Mouse (Mus musculus): ENCODE results near the gene Lrmda. TPM values are rescaled to one million over a fixed set of nuclear protein-coding genes. Genes with fewer than 3 reads are reported as not detected.
"Not testable (repeated sequence)": the region's sequence is repeated elsewhere in the genome, so short reads cannot be mapped to it uniquely, and the experiment has no call there.

The Lrmda gene
- total RNA-seq, 2 experiments from 2014 or later: 20.9 to 27.0 TPM

DNA sequence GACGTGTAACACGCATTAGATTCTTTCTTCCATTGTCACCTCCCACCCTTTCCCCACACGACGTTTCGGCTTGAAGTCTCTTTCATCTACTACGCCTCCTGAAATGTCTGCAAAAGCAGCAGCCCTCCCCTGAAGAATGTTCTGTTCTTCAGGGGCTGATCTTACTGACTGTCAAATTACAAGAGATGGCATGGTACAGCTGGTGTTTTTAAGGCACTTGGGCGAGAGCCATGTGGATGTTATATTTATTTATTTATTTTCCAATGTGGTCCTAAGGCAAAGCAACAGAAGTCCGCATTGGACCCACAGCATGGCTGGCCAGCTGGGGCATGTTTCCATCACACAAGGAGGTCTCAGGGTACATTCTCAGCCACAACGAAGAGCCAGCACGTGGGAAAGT, 731.8 kb downstream of the Lrmda start:
- no peak for ATAC-seq (replicated peaks; ENCODE audit: poor library complexity)

DNA sequence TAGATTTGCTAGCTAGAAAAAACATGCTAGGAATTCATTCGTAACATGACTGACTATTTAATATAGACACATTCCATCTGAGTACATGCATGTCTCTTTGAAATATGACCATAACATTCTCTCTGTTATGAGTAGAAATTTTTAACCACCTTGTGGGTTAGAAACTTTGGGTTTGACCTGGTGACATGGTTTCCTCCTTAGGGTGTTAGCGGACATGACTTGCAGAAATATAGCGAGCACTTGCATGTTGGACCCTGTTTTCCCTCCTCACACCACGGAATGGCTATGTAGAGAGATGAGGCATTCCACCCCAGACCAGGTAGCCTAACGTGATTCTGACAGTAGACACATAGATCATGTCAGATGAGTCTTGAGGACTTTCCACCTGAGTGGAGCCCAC, 735.1 kb downstream of the Lrmda start:
- ATAC-seq (replicated peaks; ENCODE audit: poor library complexity): peak; percentile 29; the same call in 1 of the 2 replicates

- no peak for ATAC-seq (replicated peaks; ENCODE audit: poor library complexity)
These were observed 738.0 kb downstream of the Lrmda start for GRCm38 (mm10) chr14:22757493-22757892.

- no peak for ATAC-seq (replicated peaks; ENCODE audit: poor library complexity)
These were observed 739.7 kb downstream of the Lrmda start for GRCm38 (mm10) chr14:22759216-22759615.

DNA sequence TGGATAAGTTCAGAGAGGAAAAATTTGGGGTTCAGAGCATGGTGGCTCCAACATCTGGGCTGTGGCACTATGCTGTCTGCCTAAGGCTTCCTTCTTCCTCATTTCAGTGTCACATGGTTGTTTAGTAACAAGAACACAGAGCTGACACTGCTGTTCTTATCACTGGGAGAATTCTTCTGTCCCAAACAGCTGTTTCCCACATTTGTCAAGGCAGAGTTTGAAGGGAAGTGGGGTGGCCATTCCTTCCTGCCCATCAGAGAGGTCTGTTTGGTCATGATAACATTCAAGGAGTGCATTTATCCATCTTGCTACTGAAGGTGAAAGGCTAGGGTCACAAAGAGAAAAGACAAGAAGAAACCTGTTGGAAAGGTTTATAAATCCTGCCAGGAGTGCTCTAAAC, 740.2 kb downstream of the Lrmda start:
- peak; percentile 78 for ATAC-seq (replicated peaks; ENCODE audit: poor library complexity)

GRCm38 (mm10) chr14:22760241-22761039, 740.9 kb downstream of the Lrmda start:
- ATAC-seq (replicated peaks; ENCODE audit: poor library complexity): no peak

- 0 out of 2 replicates have a peak, but pooled peaks have one; percentile 34 for ATAC-seq (replicated peaks; ENCODE audit: poor library complexity)
These were observed 762.2 kb downstream of the Lrmda start for GRCm38 (mm10) chr14:22781709-22782108.

- no peak for ATAC-seq (replicated peaks; ENCODE audit: poor library complexity)
These were observed 762.9 kb downstream of the Lrmda start for GRCm38 (mm10) chr14:22782365-22782764.

DNA sequence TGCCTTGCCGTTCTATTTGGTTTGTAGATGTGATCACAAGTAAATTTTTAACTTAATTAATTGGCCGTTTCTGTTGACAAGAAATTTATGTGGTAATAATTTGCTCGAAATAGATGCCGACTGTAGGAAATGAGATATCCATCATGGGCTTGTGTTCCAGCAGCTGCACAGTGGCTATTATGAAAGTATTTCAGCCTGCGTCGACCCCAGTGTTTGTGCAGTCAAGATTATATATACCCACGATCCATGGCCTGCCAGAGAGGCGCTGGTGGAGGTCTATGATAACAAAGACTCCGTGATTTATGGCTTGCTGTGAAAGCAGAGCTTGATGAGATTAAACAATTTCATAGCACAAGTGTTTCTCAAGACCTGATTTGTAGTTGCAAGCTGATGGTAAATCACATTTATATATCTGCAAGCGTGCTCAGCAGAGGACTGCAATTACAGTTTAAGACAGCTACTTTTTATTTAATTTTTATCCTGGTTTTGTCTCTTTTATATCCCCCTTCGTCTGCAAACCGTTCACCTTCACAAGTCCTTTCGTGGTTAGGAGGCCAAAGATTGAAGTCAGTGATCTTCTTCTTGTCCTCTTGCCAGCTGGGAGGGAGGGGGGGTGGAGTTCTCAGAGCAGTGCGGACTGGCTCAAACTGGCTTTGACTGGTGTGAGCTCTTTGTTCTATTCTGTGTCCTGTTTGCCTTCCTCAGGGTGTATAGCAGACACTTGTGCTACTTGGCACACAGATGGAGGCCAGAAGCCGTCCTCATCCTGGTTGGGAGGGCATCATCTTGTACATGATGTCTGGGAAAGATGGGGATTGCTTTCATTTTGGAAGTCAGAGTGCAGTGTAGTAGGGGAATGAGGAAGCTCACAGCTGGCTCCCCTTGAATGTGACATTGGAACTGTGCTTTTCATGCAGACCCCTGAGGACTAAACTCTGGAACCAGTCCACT, 764.0 kb downstream of the Lrmda start:
- ATAC-seq (replicated peaks; ENCODE audit: poor library complexity): peak; percentile 65

DNA sequence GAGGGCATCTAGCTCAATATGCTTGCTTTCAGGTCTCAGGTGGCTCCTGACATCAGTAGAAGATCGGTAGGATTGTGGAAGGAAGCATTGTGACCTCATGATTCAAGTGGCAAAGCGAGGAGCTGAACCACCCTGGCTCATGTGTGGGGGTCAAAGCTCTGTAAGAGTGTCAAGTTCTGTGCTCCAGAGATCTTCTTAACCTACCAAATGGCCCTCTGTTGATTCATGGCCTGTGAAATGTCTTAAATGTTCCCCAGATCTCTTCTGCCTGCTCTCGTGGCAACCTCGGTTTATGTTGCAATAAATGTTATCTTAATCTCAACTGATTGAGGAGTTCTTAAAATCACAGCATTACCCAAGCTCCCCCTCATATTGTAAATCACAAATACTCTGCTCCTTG, 780.5 kb downstream of the Lrmda start:
- ATAC-seq (replicated peaks; ENCODE audit: poor library complexity): no peak

GRCm38 (mm10) chr14:22800871-22801636, 781.5 kb downstream of the Lrmda start:
- peak; percentile 96 for ATAC-seq (replicated peaks; ENCODE audit: poor library complexity)

GRCm38 (mm10) chr14:22801714-22802113, 782.2 kb downstream of the Lrmda start:
- ATAC-seq (replicated peaks; ENCODE audit: poor library complexity): not testable (repeated sequence)

DNA sequence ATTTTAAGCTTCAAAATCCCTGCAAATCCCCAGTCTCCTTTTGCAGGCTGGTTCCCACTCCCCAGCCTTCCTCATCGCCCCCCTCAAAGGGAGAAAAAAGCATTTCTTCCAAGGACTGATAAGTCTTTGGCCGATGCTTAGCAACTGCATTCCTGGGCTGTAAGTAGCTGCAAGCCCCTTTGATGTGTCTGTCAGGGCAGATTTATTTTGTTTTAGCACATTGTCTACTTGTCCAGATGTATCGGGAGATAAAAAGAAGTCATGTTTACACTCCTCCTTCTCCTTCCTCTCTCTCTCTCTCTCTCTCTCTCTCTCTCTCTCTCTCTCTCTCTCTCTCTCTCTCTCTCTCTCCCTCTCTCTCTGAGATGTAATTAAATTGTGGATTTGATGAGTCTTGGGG, 787.8 kb downstream of the Lrmda start:
- no peak for ATAC-seq (replicated peaks; ENCODE audit: poor library complexity)

GRCm38 (mm10) chr14:22807726-22808594, 788.4 kb downstream of the Lrmda start:
- ATAC-seq (replicated peaks; ENCODE audit: poor library complexity): peak; percentile 92

DNA sequence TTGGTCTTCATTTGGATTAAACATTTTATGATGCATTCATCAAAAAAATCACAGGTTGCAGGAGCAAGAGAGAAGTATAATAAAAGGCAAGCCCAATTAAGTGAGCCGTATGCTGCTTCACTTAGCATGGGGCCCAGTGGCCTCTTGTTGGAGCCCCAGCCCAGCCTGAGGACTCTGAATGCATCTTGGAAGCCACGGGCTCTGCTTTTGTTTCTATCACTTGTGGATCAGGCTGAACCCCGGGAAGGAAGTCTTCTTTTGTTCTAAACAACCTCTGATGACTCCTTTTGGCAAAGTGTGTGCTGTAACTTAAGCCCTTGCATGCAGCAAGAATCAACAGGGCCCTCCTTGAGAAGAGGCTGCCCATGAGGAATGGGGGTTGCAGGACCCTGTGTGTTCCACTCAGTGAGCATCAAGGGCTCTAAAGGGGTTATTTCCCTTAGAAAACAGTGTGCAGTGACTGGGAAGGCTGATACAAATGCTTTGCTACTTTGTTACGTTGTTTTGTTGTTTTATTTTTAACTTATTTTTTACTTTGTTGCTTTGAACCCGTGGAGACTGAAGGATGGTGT, 789.2 kb downstream of the Lrmda start:
- 0 out of 2 replicates have a peak, but pooled peaks have one; percentile 11 for ATAC-seq (replicated peaks; ENCODE audit: poor library complexity)

GRCm38 (mm10) chr14:22809229-22809628, 789.7 kb downstream of the Lrmda start:
- no peak for ATAC-seq (replicated peaks; ENCODE audit: poor library complexity)

GRCm38 (mm10) chr14:22810531-22810930, 791.0 kb downstream of the Lrmda start:
- ATAC-seq (replicated peaks; ENCODE audit: poor library complexity): no peak

DNA sequence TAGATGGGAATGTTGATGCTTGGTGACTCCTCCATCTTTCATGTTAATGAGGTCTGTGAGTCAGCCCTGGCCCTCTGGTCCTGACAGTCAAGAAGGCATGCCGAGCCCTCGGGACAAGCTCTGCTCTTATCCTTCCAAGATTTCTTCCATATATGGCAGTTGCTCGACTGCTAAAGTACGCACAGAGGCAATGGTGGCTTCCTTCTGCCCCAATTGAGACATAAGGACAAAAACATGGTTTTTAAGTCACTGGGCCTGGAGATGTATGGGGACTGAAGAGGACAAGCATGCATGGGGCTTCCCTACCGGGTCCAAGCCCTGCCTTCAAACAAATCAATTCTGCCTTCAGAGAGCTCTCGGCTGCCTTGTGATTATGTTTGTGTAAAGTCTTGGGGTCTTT, 793.3 kb downstream of the Lrmda start:
- ATAC-seq (replicated peaks; ENCODE audit: poor library complexity): no peak

- ATAC-seq (replicated peaks; ENCODE audit: poor library complexity): peak; percentile 69; the same call in 1 of the 2 replicates
These were observed 793.9 kb downstream of the Lrmda start for GRCm38 (mm10) chr14:22813389-22813788.
